Mouse (Mus musculus) myocyte (in vitro differentiated cells): Measurements from ENCODE around the gene Hnrnpc.

ENCODE experiments used
- E2F4 ChIP-seq: IDR thresholded peaks from one replicate; pipeline ENCODE4 v1.6.1; 2011; ENCODE audit warnings: mild to moderate bottlenecking, control low read depth, moderate library complexity; ENCODE audit not compliant: insufficient read depth
- POLR2A ChIP-seq: IDR thresholded peaks from one replicate; pipeline ENCODE4 v1.6.1; 2011; ENCODE audit warnings: low read depth, mild to moderate bottlenecking, control low read depth, moderate library complexity; ENCODE audit not compliant: insufficient read length
- SRF ChIP-seq: IDR thresholded peaks from one replicate; pipeline ENCODE4 v1.6.1; 2011; ENCODE audit warnings: low read depth; ENCODE audit not compliant: control insufficient read depth, insufficient read length
- TCF12 ChIP-seq: IDR thresholded peaks from one replicate; pipeline ENCODE4 v1.6.1; 2011; ENCODE audit warnings: mild to moderate bottlenecking, control low read depth; ENCODE audit not compliant: poor library complexity, insufficient read depth, severe bottlenecking
- USF1 ChIP-seq: IDR thresholded peaks from one replicate; pipeline ENCODE4 v1.6.1; 2011; ENCODE audit warnings: low read depth, mild to moderate bottlenecking, control low read depth, moderate library complexity

DNA sequence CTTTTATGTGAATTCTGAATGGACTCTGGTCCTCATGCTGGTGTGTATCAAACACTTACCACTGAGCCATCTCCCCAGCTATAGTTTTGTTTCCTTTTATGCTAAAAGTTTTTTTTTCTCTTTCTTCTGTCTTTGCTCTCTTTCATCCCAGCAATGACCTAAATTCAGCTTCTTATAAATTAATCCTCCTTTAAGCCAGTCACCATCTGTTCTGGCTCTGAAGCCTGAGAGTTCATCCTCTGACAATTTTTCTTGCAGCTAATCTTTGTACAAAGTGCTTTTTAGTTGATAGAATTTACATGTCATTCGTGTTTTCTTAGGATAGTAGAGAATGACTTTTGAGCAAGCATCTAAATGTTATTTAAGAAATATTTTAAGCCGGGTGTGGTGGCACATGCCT, 4.2 kb upstream of the Hnrnpc start:
- no peak for TF ChIP-seq POLR2A
- TF ChIP-seq USF1: no peak
- TF ChIP-seq E2F4: no peak
- no peak for TF ChIP-seq TCF12
- no peak for TF ChIP-seq SRF
